Mouse (Mus musculus): ENCODE data around the gene Bfar. TPM values are rescaled to one million over a fixed set of nuclear protein-coding genes. Genes with fewer than 3 reads are reported as not detected.
"Not testable (repeated sequence)": the region's sequence is repeated elsewhere in the genome, so short reads cannot be mapped to it uniquely, and the experiment has no call there.

The Bfar gene
- 46.3 and 46.5 TPM in 2 replicates for polyA plus RNA-seq (2015; fragmentation: Nextera tagmentation; extraction: Ambion mirVana)

DNA sequence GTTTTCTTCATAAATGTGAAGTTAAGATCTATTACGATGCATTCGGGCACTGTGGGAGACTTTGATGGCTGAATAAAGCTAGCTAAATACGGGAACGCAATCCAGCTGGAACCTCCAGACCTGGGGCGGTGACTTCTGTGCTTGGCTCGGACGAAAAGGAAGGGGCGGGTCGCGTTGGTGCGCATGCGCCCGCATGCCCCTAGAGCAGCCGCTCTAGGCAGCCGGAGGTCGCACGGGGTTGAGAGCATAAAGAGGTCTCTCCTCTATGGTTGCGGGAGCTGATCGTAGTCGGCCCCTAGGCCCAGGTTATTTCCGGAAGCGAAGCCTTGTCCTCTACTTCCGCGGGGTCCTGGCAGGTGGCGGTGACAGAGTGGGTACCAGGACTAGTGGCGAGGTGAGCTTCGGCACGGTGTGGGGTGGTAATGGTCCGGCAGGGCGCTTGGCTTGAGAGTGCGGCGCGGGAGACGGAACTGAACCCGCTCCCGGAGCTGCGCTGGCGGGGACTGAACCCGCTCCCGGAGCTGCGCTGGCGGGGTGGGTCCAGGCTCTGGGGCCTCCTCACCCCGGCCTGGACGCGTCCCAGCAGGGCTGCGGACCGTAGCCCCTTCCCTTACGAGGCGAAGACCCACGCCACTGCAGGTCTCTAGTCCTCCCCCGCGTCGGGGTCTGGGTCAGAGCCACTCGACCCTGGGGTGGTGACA lies at the start of gene Bfar, which contains the start of gene 3110001I22Rik:
TSS of gene Bfar (plus strand) at position 174 of the 701 bp plus-strand sequence.
TSS of gene 3110001I22Rik (plus strand) at position 245 of the 701 bp plus-strand sequence.
- Histone ChIP-seq H3K4me2 (peak within 1 kb of the TSS; percentile 63), H3K9me3 (no peaks in the 10 kb centered on the region), H3K4me1 (peaks cover 13% of the 10 kb centered on the region), H3K4me3 (replicated peaks) (peak within 1 kb of the TSS; percentile 97), H3K9ac (peak within 1 kb of the TSS; percentile 69), H3K27ac (peak within 1 kb of the TSS; percentile 92), H3K27me3 (replicated peaks) (no peaks in the 10 kb centered on the region), H3K36me3 (peaks cover 3% of the 10 kb centered on the region; the same call in 1 of the 2 replicates)
- under 1% methylated on average over 53 of the region's 54 CpGs for WGBS
- ATAC-seq (ENCODE audit: insufficient read depth, low FRiP score, low read depth), result peak; percentile 90

DNA sequence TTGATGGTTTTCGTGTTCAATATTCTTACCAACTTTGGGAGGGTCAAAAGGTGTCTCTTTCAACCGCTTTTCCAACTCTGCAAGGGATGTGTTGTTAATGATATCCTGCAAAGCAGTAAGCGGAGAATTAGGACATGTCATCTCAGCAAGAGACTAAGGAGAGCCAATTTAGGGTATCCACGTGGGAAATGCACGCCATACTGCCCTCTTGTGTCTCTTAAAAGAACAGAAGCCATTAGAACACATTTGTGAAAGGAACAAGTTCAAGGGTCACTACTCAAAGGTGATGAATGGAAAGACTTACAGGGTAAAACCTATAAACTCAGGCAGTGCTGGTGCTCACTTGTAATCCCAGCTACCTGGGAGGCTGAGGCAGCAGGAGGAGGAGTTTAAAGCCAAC lies 43.3 kb upstream of the Bfar start:
- H3K4me2 ChIP-seq, result no peak overlapping the region
- H3K27me3 ChIP-seq (replicated peaks), result no peaks in the 10 kb centered on the region
- H3K9ac ChIP-seq, result no peak overlapping the region
- 52% methylated on average over 5 of the region's 5 CpGs for WGBS
- no peak overlapping the region for H3K4me3 ChIP-seq (replicated peaks)
- H3K4me1 ChIP-seq, result no peaks in the 10 kb centered on the region
- ATAC-seq (ENCODE audit: insufficient read depth, low FRiP score, low read depth), result no peak
- H3K27ac ChIP-seq, result no peak overlapping the region
- H3K9me3 ChIP-seq, result no peaks in the 10 kb centered on the region
- H3K36me3 ChIP-seq, result peaks cover 13% of the 10 kb centered on the region; the same call in 1 of the 2 replicates

DNA sequence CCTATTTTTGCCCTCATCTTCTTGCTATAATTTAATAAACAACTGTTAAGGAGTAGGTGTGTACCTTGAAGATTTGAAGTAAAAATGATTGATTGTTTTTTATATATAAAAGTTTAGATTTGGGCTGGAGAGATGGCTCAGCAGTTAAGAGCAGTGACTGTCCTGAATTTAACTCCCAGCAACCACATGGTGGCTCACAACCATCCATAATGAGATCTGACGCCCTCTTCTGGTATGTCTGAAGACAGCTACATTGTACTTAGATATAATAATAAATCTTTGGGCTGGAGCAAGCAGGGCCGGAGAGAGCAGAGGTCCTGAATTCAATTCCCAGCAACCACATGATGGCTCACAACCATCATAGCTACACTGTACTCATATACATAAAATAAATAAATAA lies 33.5 kb upstream of the Bfar start:
- not testable (repeated sequence) for H3K27me3 ChIP-seq (replicated peaks); H3K4me1 ChIP-seq; H3K4me2 ChIP-seq; H3K9me3 ChIP-seq; H3K4me3 ChIP-seq (replicated peaks); H3K27ac ChIP-seq; H3K9ac ChIP-seq; ATAC-seq (ENCODE audit: insufficient read depth, low FRiP score, low read depth)
- 58% methylated on average over 2 of the region's 2 CpGs for WGBS
- peaks cover 36% of the 10 kb centered on the region for H3K36me3 ChIP-seq

- WGBS, result 87% methylated on average over 5 of the region's 5 CpGs
- Histone ChIP-seq H3K27ac (no peak overlapping the region), H3K9me3 (no peaks in the 10 kb centered on the region), H3K4me2 (no peak overlapping the region), H3K9ac (no peak overlapping the region), H3K27me3 (replicated peaks) (no peaks in the 10 kb centered on the region), H3K4me3 (replicated peaks) (no peak overlapping the region), H3K4me1 (no peaks in the 10 kb centered on the region), H3K36me3 (peaks cover 26% of the 10 kb centered on the region)
- ATAC-seq (ENCODE audit: insufficient read depth, low FRiP score, low read depth), result no peak
These were observed 32.1 kb upstream of the Bfar start for GRCm38 (mm10) chr16:13639508-13639907.

GRCm38 (mm10) chr16:13640064-13640463 lies 31.6 kb upstream of the Bfar start:
- Histone ChIP-seq H3K4me1 (no peaks in the 10 kb centered on the region), H3K27me3 (replicated peaks) (no peaks in the 10 kb centered on the region), H3K27ac (no peak overlapping the region), H3K4me2 (no peak overlapping the region), H3K36me3 (peaks cover 26% of the 10 kb centered on the region), H3K9ac (no peak overlapping the region), H3K9me3 (no peaks in the 10 kb centered on the region), H3K4me3 (replicated peaks) (no peak overlapping the region)
- 82% methylated on average over 7 of the region's 7 CpGs for WGBS
- ATAC-seq (ENCODE audit: insufficient read depth, low FRiP score, low read depth), result no peak

DNA sequence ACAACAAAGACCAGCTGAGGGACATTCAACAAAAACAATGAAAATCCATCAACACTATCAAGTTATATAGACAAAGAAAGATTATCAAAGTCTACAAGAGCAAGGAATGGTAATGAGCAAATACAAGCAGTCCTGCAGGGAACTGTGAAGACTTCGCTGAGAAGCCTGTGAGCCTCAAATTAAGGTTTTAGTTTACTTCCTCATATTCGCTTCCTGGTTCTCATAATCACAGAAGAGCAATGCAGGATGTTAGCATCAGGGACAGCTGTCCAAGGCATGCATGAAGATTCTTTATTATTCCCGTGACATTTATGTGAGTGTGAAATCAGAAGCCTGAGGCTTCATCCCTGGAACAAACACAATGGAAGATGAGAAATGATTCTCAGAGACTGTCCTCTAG lies 27.2 kb upstream of the Bfar start:
- WGBS, result 76% methylated on average over 3 of the region's 3 CpGs
- Histone ChIP-seq H3K4me3 (replicated peaks) (no peak overlapping the region), H3K27me3 (replicated peaks) (no peaks in the 10 kb centered on the region), H3K27ac (no peak overlapping the region), H3K9me3 (no peaks in the 10 kb centered on the region), H3K4me1 (no peaks in the 10 kb centered on the region), H3K4me2 (no peak overlapping the region), H3K36me3 (0 out of 2 replicates have a peak, but pooled peaks cover 8% of the 10 kb centered on the region), H3K9ac (no peak overlapping the region)
- no peak for ATAC-seq (ENCODE audit: insufficient read depth, low FRiP score, low read depth)

DNA sequence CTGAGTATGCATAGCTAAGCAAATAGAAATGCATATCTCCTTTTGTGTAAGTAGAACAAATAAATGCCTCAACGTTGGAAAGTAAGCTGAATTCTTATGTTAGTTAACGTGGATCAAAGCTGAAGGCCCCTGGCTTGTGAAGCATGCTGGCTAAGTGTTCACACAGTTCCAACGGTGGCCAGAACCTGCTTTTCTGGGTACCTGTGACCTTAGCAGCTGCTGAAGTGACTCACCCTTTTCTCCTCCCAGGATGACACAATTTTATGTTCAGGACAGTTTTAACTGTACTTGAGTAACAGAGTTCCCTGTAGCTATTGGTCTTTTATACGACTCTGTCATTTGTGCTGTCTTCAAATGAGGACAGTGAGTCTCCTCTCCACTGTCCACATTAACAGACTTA lies 25.7 kb upstream of the Bfar start:
- ATAC-seq (ENCODE audit: insufficient read depth, low FRiP score, low read depth), result peak; percentile 65; the same call in 1 of the 2 replicates
- no peak overlapping the region for H3K9ac ChIP-seq
- no peak overlapping the region for H3K4me2 ChIP-seq
- peak overlapping the region; percentile 12; the same call in 1 of the 2 replicates for H3K27ac ChIP-seq
- H3K4me1 ChIP-seq, result no peaks in the 10 kb centered on the region
- no peaks in the 10 kb centered on the region for H3K9me3 ChIP-seq
- 70% methylated on average over 4 of the region's 4 CpGs for whole genome bisulfite sequencing
- peaks cover 12% of the 10 kb centered on the region; the same call in 1 of the 2 replicates for H3K36me3 ChIP-seq
- no peaks in the 10 kb centered on the region for H3K27me3 ChIP-seq (replicated peaks)
- no peak overlapping the region for H3K4me3 ChIP-seq (replicated peaks)

- Histone ChIP-seq H3K27ac (no peak overlapping the region), H3K27me3 (replicated peaks) (no peaks in the 10 kb centered on the region), H3K9ac (no peak overlapping the region), H3K4me3 (replicated peaks) (no peak overlapping the region), H3K4me1 (no peaks in the 10 kb centered on the region), H3K9me3 (no peaks in the 10 kb centered on the region), H3K4me2 (no peak overlapping the region), H3K36me3 (peaks cover 23% of the 10 kb centered on the region)
- 92% methylated on average over 3 of the region's 3 CpGs for WGBS
- no peak for ATAC-seq (ENCODE audit: insufficient read depth, low FRiP score, low read depth)
These were observed 12.8 kb upstream of the Bfar start for GRCm38 (mm10) chr16:13658886-13659285.

DNA sequence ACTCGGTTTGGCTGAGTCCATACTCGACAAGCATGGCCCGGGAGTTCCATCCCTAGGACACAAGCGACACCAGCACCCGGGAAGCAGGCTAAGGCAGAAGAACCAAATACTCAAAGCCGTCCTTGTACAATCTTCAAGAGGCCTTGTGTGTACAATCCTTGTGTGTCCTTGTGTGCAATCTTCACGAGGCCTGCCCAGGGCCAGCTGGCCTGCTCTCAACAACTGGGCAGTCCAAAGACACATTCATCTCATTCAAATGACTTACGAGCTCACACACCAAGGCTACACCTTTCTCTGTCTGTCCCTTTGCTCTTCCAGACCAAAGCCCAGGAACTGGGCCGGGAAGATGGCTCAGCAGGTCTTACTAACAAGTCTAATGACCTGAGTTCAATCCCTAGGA lies 10.9 kb upstream of the Bfar start:
- Histone ChIP-seq H3K4me3 (replicated peaks) (no peak overlapping the region), H3K36me3 (peaks cover 26% of the 10 kb centered on the region), H3K27ac (no peak overlapping the region), H3K27me3 (replicated peaks) (no peaks in the 10 kb centered on the region), H3K9me3 (no peaks in the 10 kb centered on the region), H3K4me2 (no peak overlapping the region), H3K9ac (no peak overlapping the region), H3K4me1 (no peaks in the 10 kb centered on the region)
- no peak for ATAC-seq (ENCODE audit: insufficient read depth, low FRiP score, low read depth)
- WGBS, result 90% methylated on average over 9 of the region's 9 CpGs

DNA sequence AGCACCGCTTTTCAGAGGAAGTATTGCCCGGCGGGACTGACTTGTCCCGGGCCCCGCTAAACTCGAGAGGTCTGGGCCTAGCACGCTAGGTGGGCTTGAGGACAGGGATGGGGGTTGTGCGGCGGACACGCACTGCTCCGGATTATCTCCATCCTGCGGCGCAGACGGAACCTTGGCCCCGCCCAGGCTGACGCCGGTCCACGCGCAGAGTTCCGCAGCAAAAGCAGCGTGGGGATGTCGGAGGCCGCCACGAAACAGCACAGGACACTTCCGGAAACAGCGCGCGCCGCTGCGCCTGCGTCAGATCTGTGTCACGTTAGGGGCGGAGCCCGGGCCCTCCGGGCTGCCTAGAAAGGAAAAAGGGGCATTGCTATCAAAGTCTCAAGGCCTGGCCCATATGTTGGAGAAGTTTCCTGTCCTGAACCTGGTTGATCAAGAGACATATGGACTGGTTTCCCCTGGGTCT lies 3.7 kb upstream of the Bfar start, which contains the start of gene Parn:
TSS of gene Parn (minus strand) at position 293 of the 466 bp plus-strand sequence.
- H3K4me1 ChIP-seq, result peaks cover 8% of the 10 kb centered on the region; the same call in 1 of the 2 replicates
- H3K27me3 ChIP-seq (replicated peaks), result no peaks in the 10 kb centered on the region
- peak within 1 kb of the TSS; percentile 69 for H3K4me3 ChIP-seq (replicated peaks)
- H3K27ac ChIP-seq, result peak within 1 kb of the TSS; percentile 71
- peaks cover 11% of the 10 kb centered on the region; the same call in 1 of the 2 replicates for H3K36me3 ChIP-seq
- H3K9ac ChIP-seq, result peak within 1 kb of the TSS; percentile 71
- no peaks in the 10 kb centered on the region for H3K9me3 ChIP-seq
- peak within 1 kb of the TSS; percentile 81 for H3K4me2 ChIP-seq
- ATAC-seq (ENCODE audit: insufficient read depth, low FRiP score, low read depth), result peak; percentile 84
- WGBS, result 0% methylated on average over 35 of the region's 35 CpGs

GRCm38 (mm10) chr16:13668402-13669108 lies 3.1 kb upstream of the Bfar start:
- Histone ChIP-seq H3K4me3 (replicated peaks) (peak overlapping the region; percentile 69), H3K4me1 (peaks cover 13% of the 10 kb centered on the region), H3K4me2 (peak overlapping the region; percentile 81), H3K27me3 (replicated peaks) (no peaks in the 10 kb centered on the region), H3K9ac (no peak overlapping the region), H3K36me3 (peaks cover 11% of the 10 kb centered on the region; the same call in 1 of the 2 replicates), H3K27ac (peak overlapping the region; percentile 55; the same call in 1 of the 2 replicates), H3K9me3 (no peaks in the 10 kb centered on the region)
- no peak for ATAC-seq (ENCODE audit: insufficient read depth, low FRiP score, low read depth)
- WGBS, result 71% methylated on average over 10 of the region's 10 CpGs

- H3K36me3 ChIP-seq, result peaks cover 11% of the 10 kb centered on the region; the same call in 1 of the 2 replicates
- H3K4me1 ChIP-seq, result peaks cover 13% of the 10 kb centered on the region
- no peak overlapping the region for H3K4me2 ChIP-seq
- H3K4me3 ChIP-seq (replicated peaks), result no peak overlapping the region
- no peak for ATAC-seq (ENCODE audit: insufficient read depth, low FRiP score, low read depth)
- no peaks in the 10 kb centered on the region for H3K9me3 ChIP-seq
- H3K27ac ChIP-seq, result no peak overlapping the region
- 90% methylated on average over 1 of the region's 1 CpGs for WGBS
- H3K27me3 ChIP-seq (replicated peaks), result no peaks in the 10 kb centered on the region
- H3K9ac ChIP-seq, result no peak overlapping the region
These were observed 2.4 kb upstream of the Bfar start for GRCm38 (mm10) chr16:13669282-13669681.

All from stomach, embryonic 15.5 days (tissue).